Mouse (Mus musculus) testis, postnatal 14 days (tissue): Measurements from ENCODE around the gene Rpl22.

ENCODE experiments used
- DNase-seq: peaks from one replicate; pipeline ENCODE4 v3.0.0; 2021; ENCODE audit warnings: low spot score

The Rpl22 gene

GRCm38 (mm10) chr4:152325574-152326411, at the start of gene Rpl22:
Rpl22 (plus strand) TSS chr4:152325742.
- peak; percentile 97 for DNase-seq

- no peak for DNase-seq
These were observed 48.9 kb upstream of the Rpl22 start for GRCm38 (mm10) chr4:152276389-152277347.

GRCm38 (mm10) chr4:152277916-152278315, 47.6 kb upstream of the Rpl22 start:
- DNase-seq: no peak

- DNase-seq: no peak
These were observed 46.6 kb upstream of the Rpl22 start for GRCm38 (mm10) chr4:152278986-152279385.

- DNase-seq: no peak
These were observed 43.9 kb upstream of the Rpl22 start for GRCm38 (mm10) chr4:152281601-152282000.

GRCm38 (mm10) chr4:152282721-152283120, 42.8 kb upstream of the Rpl22 start:
- DNase-seq: no peak

GRCm38 (mm10) chr4:152283186-152283950, 42.2 kb upstream of the Rpl22 start:
- DNase-seq: peak; percentile 77

GRCm38 (mm10) chr4:152285505-152285904, 40.0 kb upstream of the Rpl22 start:
- no peak for DNase-seq

- DNase-seq: no peak
These were observed 39.4 kb upstream of the Rpl22 start for GRCm38 (mm10) chr4:152286183-152286582.

- DNase-seq: peak; percentile 61
These were observed 38.7 kb upstream of the Rpl22 start for GRCm38 (mm10) chr4:152286887-152287286.

- no peak for DNase-seq
These were observed 38.0 kb upstream of the Rpl22 start for GRCm38 (mm10) chr4:152287317-152288120.

GRCm38 (mm10) chr4:152288398-152288945, 37.1 kb upstream of the Rpl22 start:
- no peak for DNase-seq

GRCm38 (mm10) chr4:152290385-152290784, 35.2 kb upstream of the Rpl22 start:
- DNase-seq: no peak

- DNase-seq: no peak
These were observed 34.6 kb upstream of the Rpl22 start for GRCm38 (mm10) chr4:152290991-152291390.

GRCm38 (mm10) chr4:152291562-152291961, 34.0 kb upstream of the Rpl22 start, which contains the start of gene Hes3:
Hes3 (minus strand) TSS chr4:152291662.
- DNase-seq: no peak

- no peak for DNase-seq
These were observed 33.3 kb upstream of the Rpl22 start for GRCm38 (mm10) chr4:152292102-152292765.

- no peak for DNase-seq
These were observed 31.2 kb upstream of the Rpl22 start for GRCm38 (mm10) chr4:152294188-152294929.

GRCm38 (mm10) chr4:152295916-152296315, 29.6 kb upstream of the Rpl22 start:
- DNase-seq: no peak

GRCm38 (mm10) chr4:152296371-152296770, 29.2 kb upstream of the Rpl22 start:
- no peak for DNase-seq
